In genomic region chr19:40722137-40723038, GRCm38 (mm10) we compare ENCODE assay signal across 9 mouse cellular contexts. TPM values are rescaled to one million over a fixed set of nuclear protein-coding genes. Genes with fewer than 3 reads are reported as not detected.
DNase-seq lines count a peak whose midpoint lies in the region; ATAC-seq and TF ChIP-seq lines count a peak whose summit lies in the region.
"Had no signal": no experiment of that assay in that cellular context is flagged by ENCODE, and none has a peak within 500 bp of the region (broad histone marks: within the 10 kb centered on the region; RNA-seq: fewer than 3 reads in every experiment).

No protein-coding gene starts in this region.

- peak; percentile 52 for DNase-seq in right cerebral cortex, adult 18-20 months
- DNase-seq in right cerebral cortex, postnatal 25 days, result no peak
- DNase-seq in c-Kit-positive CD71-negative TER-119-negative erythroid progenitor cells, embryonic 14.5 days (ENCODE audit: low read depth), result peak; percentile 39
- DNase-seq in fibroblast of lung, adult 2 months (ENCODE audit: low read depth), result peak; percentile 27
- peak; percentile 79 to 83 for DNase-seq in left cerebral cortex, postnatal 14 days (ENCODE audit: low spot score in 2 of 2)
- DNase-seq in stomach, postnatal 0 days (ENCODE audit: low spot score), result peak; percentile 50

- H3K4me3 ChIP-seq in hindbrain, embryonic 16.5 days (ENCODE audit: low read length), result no peak overlapping the region
- H3K4me3 ChIP-seq in midbrain, embryonic 15.5 days, result no peak overlapping the region
- H3K4me3 ChIP-seq in stomach, postnatal 0 days (ENCODE audit: low read depth, low read length), result no peak overlapping the region
- H3K4me3 ChIP-seq: embryonic facial prominence, embryonic 15.5 days had no signal

- no peaks in the 10 kb centered on the region for H3K36me3 ChIP-seq in hindbrain, embryonic 16.5 days (ENCODE audit: control insufficient read depth, insufficient read depth, low read length)
- no peaks in the 10 kb centered on the region for H3K36me3 ChIP-seq in midbrain, embryonic 15.5 days (replicated peaks)
- no peaks in the 10 kb centered on the region; the same call in 1 of the 2 replicates for H3K36me3 ChIP-seq in stomach, postnatal 0 days (ENCODE audit: control insufficient read depth, insufficient read depth, low read length)
- H3K36me3 ChIP-seq: embryonic facial prominence, embryonic 15.5 days had no signal

- WGBS in hindbrain, embryonic 16.5 days, result 58% methylated on average over 11 of the region's 11 CpGs
- WGBS in midbrain, embryonic 15.5 days, result 54% methylated on average over 11 of the region's 11 CpGs
- 51% methylated on average over 11 of the region's 11 CpGs for WGBS in stomach, postnatal 0 days

- H3K4me1 ChIP-seq in hindbrain, embryonic 16.5 days (ENCODE audit: control insufficient read depth, insufficient read depth, low read depth, low read length), result no peaks in the 10 kb centered on the region; the same call in 1 of the 2 replicates
- peaks cover 6% of the 10 kb centered on the region; the same call in 1 of the 2 replicates for H3K4me1 ChIP-seq in midbrain, embryonic 15.5 days
- no peaks in the 10 kb centered on the region for H3K4me1 ChIP-seq in stomach, postnatal 0 days (replicated peaks; ENCODE audit: control insufficient read depth, insufficient read depth)

- intact Hi-C loops in left cerebral cortex, postnatal 14 days (cut with DNase I), result no loop called here

- no peak overlapping the region; the same call in 1 of the 2 replicates for H3K27ac ChIP-seq in hindbrain, embryonic 16.5 days (ENCODE audit: low read depth, low read length)
- H3K27ac ChIP-seq in midbrain, embryonic 15.5 days, result peak overlapping the region; percentile 61; the same call in 1 of the 2 replicates
- H3K27ac ChIP-seq in stomach, postnatal 0 days (replicated peaks), result no peak overlapping the region
- H3K27ac ChIP-seq: embryonic facial prominence, embryonic 15.5 days had no signal

- H3K9me3 ChIP-seq in hindbrain, embryonic 16.5 days (ENCODE audit: control insufficient read depth, low read length), result no peaks in the 10 kb centered on the region
- H3K9me3 ChIP-seq in midbrain, embryonic 15.5 days, result no peaks in the 10 kb centered on the region
- H3K9me3 ChIP-seq in stomach, postnatal 0 days (ENCODE audit: control insufficient read depth, low read length), result no peaks in the 10 kb centered on the region
- H3K9me3 ChIP-seq: embryonic facial prominence, embryonic 15.5 days had no signal

- no peak overlapping the region for H3K4me2 ChIP-seq in hindbrain, embryonic 16.5 days (ENCODE audit: low read length)
- no peak overlapping the region for H3K4me2 ChIP-seq in midbrain, embryonic 15.5 days
- no peak overlapping the region for H3K4me2 ChIP-seq in stomach, postnatal 0 days (replicated peaks; ENCODE audit: low read depth)
- H3K4me2 ChIP-seq: embryonic facial prominence, embryonic 15.5 days had no signal

- peak; percentile 91 for ATAC-seq in hindbrain, embryonic 16.5 days
- peak; percentile 88 for ATAC-seq in midbrain, embryonic 15.5 days (replicated peaks)
- ATAC-seq in stomach, postnatal 0 days (ENCODE audit: low FRiP score, low TSS enrichment), result no peak

- no peak for TF ChIP-seq EP300 in stomach, postnatal 0 days (optimal IDR thresholded peaks at IDR 0.05)

- H3K9ac ChIP-seq in hindbrain, embryonic 16.5 days (ENCODE audit: low read depth, low read length), result peak overlapping the region; percentile 22
- H3K9ac ChIP-seq in midbrain, embryonic 15.5 days, result no peak overlapping the region
- no peak overlapping the region for H3K9ac ChIP-seq in stomach, postnatal 0 days (ENCODE audit: low read length)
- H3K9ac ChIP-seq: embryonic facial prominence, embryonic 15.5 days had no signal

- TF ChIP-seq CTCF in stomach, postnatal 0 days (IDR thresholded peaks at IDR 0.05; ENCODE audit: low read depth), result peak; percentile 92

- no peaks in the 10 kb centered on the region for H3K27me3 ChIP-seq in hindbrain, embryonic 16.5 days (replicated peaks; ENCODE audit: control insufficient read depth, insufficient read depth, low read length)
- no peaks in the 10 kb centered on the region for H3K27me3 ChIP-seq in midbrain, embryonic 15.5 days (replicated peaks)
- no peaks in the 10 kb centered on the region for H3K27me3 ChIP-seq in stomach, postnatal 0 days (ENCODE audit: control insufficient read depth, insufficient read depth, low read length)
- H3K27me3 ChIP-seq: embryonic facial prominence, embryonic 15.5 days had no signal

RNA-seq across cellular contexts. Expression of gene Cc2d2b, which starts 26.2 kb away (rescaled TPM):
- 0.12 and 0.44 TPM in 2 replicates for polyA plus RNA-seq in hindbrain, embryonic 16.5 days (2015; fragmentation: Nextera tagmentation; extraction: Ambion mirVana)
- total RNA-seq in left cerebral cortex, postnatal 14 days (2021), result under 1 TPM; 0.15 to 0.17 TPM
- 0.14 TPM in 1 of 2 replicates, not detected in the other for polyA plus RNA-seq in midbrain, embryonic 15.5 days (2015; fragmentation: Nextera tagmentation; extraction: Ambion mirVana)
- 0.12 and 0.21 TPM in 2 replicates for polyA plus RNA-seq in stomach, postnatal 0 days (2015; fragmentation: Nextera tagmentation; extraction: Ambion mirVana)
- polyA plus RNA-seq: embryonic facial prominence, embryonic 15.5 days had no signal
